Mouse (Mus musculus) ES-E14 (cell line): Measurements from ENCODE around the gene Bmp6. TPM values are rescaled to one million over a fixed set of nuclear protein-coding genes. Genes with fewer than 3 reads are reported as not detected.

Experiments
- DNase-seq: peaks from one replicate; pipeline ENCODE4 v3.0.0-alpha.2; 2013; ENCODE audit warnings: low read depth, low spot score
- H3K27ac ChIP-seq: 2 replicates; pipeline ENCODE4 v1.5.1; 2012; ENCODE audit warnings: low read depth, mild to moderate bottlenecking, low read length, moderate library complexity, mixed read lengths; ENCODE audit not compliant: poor library complexity, insufficient read depth, severe bottlenecking
- H3K36me3 ChIP-seq: 2 replicates; pipeline ENCODE4 v1.6.1; 2012; ENCODE audit warnings: mild to moderate bottlenecking, low read length, moderate library complexity, mixed read lengths; ENCODE audit not compliant: control insufficient read depth, poor library complexity, insufficient read depth, severe bottlenecking
- H3K4me1 ChIP-seq, 2 experiments: fragments of 150-350 bp in 1 of 2; sonication (generic) in 1 of 2; 2 replicates each; pipeline ENCODE4 v1.6.1; 2012; ENCODE audit warnings: low read length in 2 of 2, mild to moderate bottlenecking in 1 of 2, mixed read lengths in 1 of 2; ENCODE audit not compliant: control insufficient read depth in 2 of 2, insufficient read depth in 2 of 2, poor library complexity in 1 of 2
- H3K4me3 ChIP-seq, 2 experiments: fragments of 150-350 bp in 1 of 2; sonication (generic) in 1 of 2; 2 replicates each; pipeline ENCODE4 v1.5.1; 2012; ENCODE audit warnings: low read length in 2 of 2, low read depth in 1 of 2, mild to moderate bottlenecking in 1 of 2, mixed read lengths in 1 of 2; ENCODE audit not compliant: insufficient read depth in 1 of 2, poor library complexity in 1 of 2, severe bottlenecking in 1 of 2
- H3K9ac ChIP-seq: 2 replicates; pipeline ENCODE4 v1.6.1; 2012; ENCODE audit warnings: low read depth, mild to moderate bottlenecking, low read length, mixed read lengths; ENCODE audit not compliant: poor library complexity, insufficient read depth, severe bottlenecking
- H3K9me3 ChIP-seq: fragments of 150-350 bp; sonication (generic); 2 replicates; pipeline ENCODE4 v1.6.1; 2012; ENCODE audit warnings: low read depth, mild to moderate bottlenecking, low read length; ENCODE audit not compliant: control insufficient read depth, insufficient read depth
- CHD2 ChIP-seq: IDR thresholded peaks from 2 replicates; pipeline ENCODE4 v1.6.1; 2014; ENCODE audit warnings: mild to moderate bottlenecking, low read depth, low read length, inconsistent platforms
- HCFC1 ChIP-seq: IDR thresholded peaks from 2 replicates; pipeline ENCODE4 v1.6.1; 2012; ENCODE audit warnings: low read length, inconsistent platforms, borderline replicate concordance; ENCODE audit not compliant: insufficient read depth
- MAFK ChIP-seq: IDR thresholded peaks from 2 replicates; pipeline ENCODE4 v1.6.1; 2014; ENCODE audit warnings: mild to moderate bottlenecking, low read depth, low read length, inconsistent platforms; ENCODE audit not compliant: insufficient read depth
- ZC3H11A ChIP-seq: IDR thresholded peaks from 2 replicates; pipeline ENCODE4 v1.6.1; 2012; ENCODE audit warnings: low read depth, mild to moderate bottlenecking, inconsistent platforms, low read length, borderline replicate concordance
- ZNF384 ChIP-seq: IDR thresholded peaks from 2 replicates; pipeline ENCODE4 v1.6.1; 2012; ENCODE audit warnings: low read depth, low read length, inconsistent platforms
- in situ Hi-C, 2 experiments: fragments of 600-800 bp; cut with MboI; formaldehyde crosslinking; loops; one replicate each; pipeline ENCODE4 v1.15.1; 2025; ENCODE audit warnings: low sequenced_read_pairs in 2 of 2, inconsistent platforms in 1 of 2; ENCODE audit not compliant: unreplicated experiment in 2 of 2
- total RNA-seq: library from RNA; depleted of rRNA; stranded (reverse); fragments of 300-350 nt; gene quantifications from 2 replicates; pipeline ENCODE4 v1.2.3, GENCODE M21; 2012

The Bmp6 gene
- total RNA-seq, 1 experiment: 2.1 TPM

DNA sequence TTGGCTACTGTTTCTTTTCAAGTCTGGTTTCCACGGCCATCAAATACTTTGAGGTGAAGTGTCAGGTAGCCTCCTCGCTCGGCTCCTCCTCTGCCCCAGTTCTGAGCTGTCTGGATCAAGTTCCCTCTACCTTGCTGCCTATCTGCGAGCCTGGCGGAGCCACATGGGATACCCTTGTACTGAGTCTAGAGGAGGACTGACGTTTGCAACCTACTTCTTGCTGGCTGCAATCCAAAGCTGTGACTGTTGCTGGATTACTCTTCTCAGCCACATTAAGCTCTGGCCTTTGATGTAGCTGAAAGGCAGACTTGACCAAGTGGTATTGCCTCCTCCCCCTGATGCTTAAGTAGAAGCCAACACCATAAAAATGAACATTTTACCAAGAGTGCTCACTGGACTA is 31.2 kb downstream of the Bmp6 start:
- in situ Hi-C loops: no loop called here
- DNase-seq: no peak
- Histone ChIP-seq H3K27ac (no peak overlapping the region), H3K4me1 (no peaks in the 10 kb centered on the region), H3K36me3 (no peaks in the 10 kb centered on the region), H3K9ac (no peak overlapping the region), H3K4me3 (no peak overlapping the region), H3K9me3 (no peaks in the 10 kb centered on the region)
- TF ChIP-seq ZNF384 (no peak), CHD2 (no peak), HCFC1 (no peak), MAFK (no peak), ZC3H11A (no peak)

DNA sequence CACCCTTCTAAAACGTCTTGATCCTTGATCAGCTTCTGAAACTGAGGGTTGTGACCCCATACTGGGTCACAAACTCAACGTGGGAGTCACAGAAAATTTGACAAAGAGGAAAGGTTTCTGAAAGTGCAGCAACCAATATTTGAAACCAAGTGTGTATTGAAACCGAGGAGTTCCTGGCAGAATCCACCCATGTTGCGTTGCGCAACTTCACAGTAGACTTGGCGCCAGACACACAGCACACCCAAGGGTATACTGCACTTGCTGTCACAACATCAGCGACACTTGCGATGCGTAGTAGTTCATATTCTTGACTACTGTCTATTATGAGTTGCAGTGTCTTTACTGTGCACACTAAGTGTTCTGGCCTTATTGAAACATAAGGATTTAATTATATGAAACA is 32.4 kb downstream of the Bmp6 start:
- no peak for DNase-seq
- Histone ChIP-seq H3K36me3 (no peaks in the 10 kb centered on the region), H3K9ac (no peak overlapping the region), H3K9me3 (no peaks in the 10 kb centered on the region), H3K4me3 (no peak overlapping the region), H3K4me1 (no peaks in the 10 kb centered on the region), H3K27ac (no peak overlapping the region)
- in situ Hi-C loops: no loop called here
- TF ChIP-seq ZNF384 (no peak), HCFC1 (no peak), MAFK (no peak), CHD2 (no peak), ZC3H11A (no peak)

DNA sequence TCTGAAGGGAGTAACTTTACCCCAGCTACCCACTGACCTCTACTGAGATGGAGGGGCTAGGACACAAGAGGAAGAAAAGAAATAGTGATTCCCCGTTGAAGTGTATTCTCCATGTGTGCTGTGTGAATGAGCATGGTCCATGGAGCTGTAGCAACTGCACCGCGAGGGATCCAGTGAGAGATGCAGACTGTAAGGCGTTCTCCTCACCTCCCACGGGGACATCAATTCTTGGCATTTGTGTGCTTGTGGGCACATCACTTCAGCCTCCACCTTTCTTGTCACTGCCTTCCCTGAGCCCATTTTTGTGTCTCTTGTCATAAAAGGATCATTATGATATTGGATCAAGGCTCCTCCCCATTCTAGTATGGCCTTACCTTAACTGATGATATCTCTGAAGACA is 34.9 kb downstream of the Bmp6 start:
- DNase-seq: no peak
- TF ChIP-seq HCFC1 (no peak), CHD2 (no peak), ZNF384 (no peak), MAFK (no peak), ZC3H11A (no peak)
- no peak overlapping the region for H3K9ac ChIP-seq
- no peak overlapping the region for H3K27ac ChIP-seq
- H3K4me3 ChIP-seq: no peak overlapping the region
- no peaks in the 10 kb centered on the region for H3K36me3 ChIP-seq
- H3K9me3 ChIP-seq: no peaks in the 10 kb centered on the region
- no peaks in the 10 kb centered on the region for H3K4me1 ChIP-seq
- in situ Hi-C loops: no loop called here

DNA sequence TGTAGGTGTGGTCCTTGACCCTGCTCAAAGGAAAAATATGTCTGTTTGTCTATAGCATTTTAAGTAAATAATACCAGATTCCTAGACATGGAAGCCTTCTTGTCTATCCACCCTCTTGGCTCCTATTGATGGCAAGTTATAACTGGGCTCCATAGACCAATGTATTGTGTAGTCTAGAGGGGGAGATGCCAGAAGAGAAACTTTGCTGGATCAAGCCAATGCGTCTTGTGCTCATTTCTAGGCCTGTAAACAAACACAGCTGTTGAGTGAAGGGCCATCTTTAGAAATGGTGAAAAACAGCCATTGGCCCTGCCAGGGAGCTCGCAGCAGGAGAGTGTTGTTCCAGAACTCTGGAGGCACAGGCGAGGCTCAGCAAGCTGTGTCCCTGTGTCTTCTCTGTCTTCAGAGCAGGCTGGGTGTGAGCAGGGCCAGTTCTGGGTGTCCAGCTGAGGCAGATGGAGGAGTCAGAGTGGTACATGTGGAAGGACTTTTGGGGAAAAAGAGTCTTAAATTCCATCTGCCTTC is 41.2 kb downstream of the Bmp6 start:
- no peak overlapping the region for H3K27ac ChIP-seq
- in situ Hi-C loops: no loop called here
- no peaks in the 10 kb centered on the region for H3K36me3 ChIP-seq
- DNase-seq: no peak
- H3K9ac ChIP-seq: no peak overlapping the region
- no peak overlapping the region for H3K4me3 ChIP-seq
- 0 out of 4 replicates have a peak, but pooled peaks cover 0 to 2% of the 10 kb centered on the region in 2 experiments for H3K4me1 ChIP-seq
- TF ChIP-seq MAFK (no peak), HCFC1 (no peak), ZNF384 (no peak), ZC3H11A (no peak), CHD2 (no peak)
- no peaks in the 10 kb centered on the region for H3K9me3 ChIP-seq

DNA sequence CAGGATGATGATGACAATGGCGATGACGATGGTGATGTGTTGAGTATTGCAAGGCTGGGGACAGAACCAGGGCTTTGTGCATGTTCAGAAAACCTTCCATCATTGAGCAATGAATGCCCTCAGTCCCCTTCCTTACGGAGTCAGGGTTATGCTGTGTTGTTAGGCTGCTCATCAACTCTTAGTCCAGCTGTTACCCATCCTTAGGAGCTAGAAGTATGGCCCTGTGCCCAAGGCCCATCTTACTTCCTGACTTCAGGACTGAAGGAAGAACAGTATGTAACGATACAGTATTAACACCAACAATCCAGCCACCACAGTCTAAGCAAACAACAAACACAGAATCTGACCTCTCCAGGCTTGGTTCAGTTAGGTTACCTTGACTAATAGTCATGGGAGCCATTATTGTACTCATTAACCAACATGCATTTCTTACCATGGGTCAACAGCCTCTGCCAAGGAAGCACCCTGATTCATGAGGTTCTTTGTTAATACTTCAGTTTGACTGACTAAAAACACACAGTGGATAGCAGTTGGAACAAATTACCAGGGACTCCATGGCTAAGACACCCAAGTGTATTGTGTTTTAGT is 42.6 kb downstream of the Bmp6 start:
- Histone ChIP-seq H3K9me3 (no peaks in the 10 kb centered on the region), H3K9ac (no peak overlapping the region), H3K27ac (no peak overlapping the region), H3K4me1 (0 out of 4 replicates have a peak, but pooled peaks cover 0 to 2% of the 10 kb centered on the region in 2 experiments), H3K4me3 (no peak overlapping the region), H3K36me3 (no peaks in the 10 kb centered on the region)
- in situ Hi-C loops: no loop called here
- DNase-seq: no peak
- TF ChIP-seq MAFK: no peak
